Mouse (Mus musculus) bone marrow, adult 2 months (tissue): ENCODE data around the gene Sec22c. TPM values are rescaled to one million over a fixed set of nuclear protein-coding genes. Genes with fewer than 3 reads are reported as not detected.

Experiments used
- H3K27ac ChIP-seq: fragments of 200-500 bp; 2 replicates; pipeline ENCODE4 v1.5.1; 2012; ENCODE audit warnings: low read depth, mild to moderate bottlenecking, control low read depth, inconsistent platforms, low read length; ENCODE audit not compliant: control insufficient read depth, poor library complexity, insufficient read depth
- H3K4me1 ChIP-seq: fragments of 200-500 bp; 2 replicates; pipeline ENCODE4 v1.6.1; 2011; ENCODE audit warnings: low read length; ENCODE audit not compliant: control insufficient read depth, insufficient read depth
- H3K4me3 ChIP-seq: fragments of 200-500 bp; replicated peaks from 2 replicates; pipeline ENCODE3; 2011; ENCODE audit warnings: mild to moderate bottlenecking, low read depth, low read length, control low read depth; ENCODE audit not compliant: control insufficient read depth
- CTCF ChIP-seq: fragments of 200-500 bp; IDR thresholded peaks from 2 replicates; pipeline ENCODE4 v1.5.1; 2011; ENCODE audit warnings: low read length, control low read depth; ENCODE audit not compliant: control insufficient read depth, insufficient read depth
- POLR2A ChIP-seq: fragments of 200-500 bp; IDR thresholded peaks from 2 replicates; pipeline ENCODE4 v1.6.1; 2011; ENCODE audit warnings: low read depth, mild to moderate bottlenecking, control low read depth, low read length, borderline replicate concordance; ENCODE audit not compliant: control insufficient read depth
- WGBS: fragments of 180-500 bp; shearing (Covaris S2); methylation state at CpG from one replicate; pipeline ENCODE4 v1.1.7; 2018; 5-methylcytosine and 5-hydroxymethylcytosine counted together
- polyA plus RNA-seq: library from polyadenylated mRNA; stranded (reverse); fragments of >200 nt; gene quantifications from 2 replicates; pipeline ENCODE4 v1.2.4, GENCODE M21; 2011; ENCODE audit warnings: low replicate concordance; ENCODE audit not compliant: missing spikeins, insufficient read depth, insufficient read length

The Sec22c gene
- polyA plus RNA-seq, 1 experiment, result 8.3 TPM

DNA sequence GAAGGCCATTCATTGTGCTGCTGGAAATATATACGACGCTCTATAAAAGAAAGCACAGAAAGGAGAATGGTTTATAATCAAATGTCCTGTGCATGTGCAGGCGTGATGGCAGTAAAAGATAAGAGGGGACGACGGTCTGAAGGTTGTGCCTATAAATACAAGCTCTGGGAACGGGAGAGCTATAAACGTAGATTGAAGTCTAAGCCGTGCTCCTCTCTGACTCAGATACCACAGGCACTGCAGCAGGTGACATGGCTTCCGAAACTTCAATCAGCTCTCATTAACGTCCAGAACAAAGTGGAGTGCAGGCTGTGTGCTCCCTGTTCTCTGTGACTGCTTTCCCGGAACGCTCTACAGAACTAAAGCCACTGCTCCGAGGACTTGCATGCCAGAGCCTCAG lies 48.1 kb downstream of the Sec22c start:
- 65% methylated on average over 13 of the region's 13 CpGs for WGBS
- Histone ChIP-seq H3K27ac (no peak overlapping the region), H3K4me3 (no peak overlapping the region), H3K4me1 (no peaks in the 10 kb centered on the region)
- no peak for TF ChIP-seq CTCF
- TF ChIP-seq POLR2A, result no peak

- Histone ChIP-seq H3K27ac (no peak overlapping the region), H3K4me3 (no peak overlapping the region), H3K4me1 (no peaks in the 10 kb centered on the region)
- 80% methylated on average over 5 of the region's 5 CpGs for WGBS
- no peak for TF ChIP-seq POLR2A
- TF ChIP-seq CTCF, result no peak
Observed at GRCm38 (mm10) chr9:121656322-121656721, 49.0 kb downstream of the Sec22c start.

DNA sequence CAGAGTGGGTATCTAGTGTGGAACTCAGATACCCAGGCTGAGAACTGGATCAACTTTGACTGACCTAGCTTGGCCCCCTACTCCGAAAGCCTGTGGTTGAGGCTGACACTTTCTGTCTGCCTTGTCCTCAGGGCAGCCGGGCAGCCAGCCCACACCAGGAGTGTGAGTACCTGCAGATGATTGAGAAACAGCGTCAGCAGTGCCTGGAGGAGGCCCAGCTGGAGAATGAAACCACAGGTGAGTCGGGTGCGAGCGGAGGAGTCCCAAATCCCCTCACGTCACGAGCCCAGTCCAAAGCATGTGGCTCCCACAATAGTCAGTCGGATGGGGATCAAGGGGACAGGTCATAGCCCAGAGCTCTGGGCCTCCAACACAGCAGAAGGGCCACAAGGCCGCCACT lies 51.6 kb downstream of the Sec22c start:
- 85% methylated on average over 10 of the region's 10 CpGs for WGBS

GRCm38 (mm10) chr9:121647026-121647425 lies 58.3 kb downstream of the Sec22c start:
- TF ChIP-seq CTCF, result no peak
- H3K27ac ChIP-seq, result no peak overlapping the region
- no peak overlapping the region for H3K4me3 ChIP-seq
- 60% methylated on average over 7 of the region's 7 CpGs for WGBS
- H3K4me1 ChIP-seq, result no peaks in the 10 kb centered on the region

More for the DNA sequence above, 51.6 kb downstream of the Sec22c start:
- no peaks in the 10 kb centered on the region for H3K4me1 ChIP-seq
- TF ChIP-seq POLR2A, result no peak
- no peak for TF ChIP-seq CTCF
- no peak overlapping the region for H3K4me3 ChIP-seq
- H3K27ac ChIP-seq, result no peak overlapping the region

- TF ChIP-seq CTCF, result no peak
- no peak for TF ChIP-seq POLR2A
- WGBS, result 71% methylated on average over 3 of the region's 3 CpGs
- no peak overlapping the region for H3K4me3 ChIP-seq
- no peak overlapping the region for H3K27ac ChIP-seq
- no peaks in the 10 kb centered on the region for H3K4me1 ChIP-seq
Observed at GRCm38 (mm10) chr9:121644855-121645254, 60.4 kb downstream of the Sec22c start.

DNA sequence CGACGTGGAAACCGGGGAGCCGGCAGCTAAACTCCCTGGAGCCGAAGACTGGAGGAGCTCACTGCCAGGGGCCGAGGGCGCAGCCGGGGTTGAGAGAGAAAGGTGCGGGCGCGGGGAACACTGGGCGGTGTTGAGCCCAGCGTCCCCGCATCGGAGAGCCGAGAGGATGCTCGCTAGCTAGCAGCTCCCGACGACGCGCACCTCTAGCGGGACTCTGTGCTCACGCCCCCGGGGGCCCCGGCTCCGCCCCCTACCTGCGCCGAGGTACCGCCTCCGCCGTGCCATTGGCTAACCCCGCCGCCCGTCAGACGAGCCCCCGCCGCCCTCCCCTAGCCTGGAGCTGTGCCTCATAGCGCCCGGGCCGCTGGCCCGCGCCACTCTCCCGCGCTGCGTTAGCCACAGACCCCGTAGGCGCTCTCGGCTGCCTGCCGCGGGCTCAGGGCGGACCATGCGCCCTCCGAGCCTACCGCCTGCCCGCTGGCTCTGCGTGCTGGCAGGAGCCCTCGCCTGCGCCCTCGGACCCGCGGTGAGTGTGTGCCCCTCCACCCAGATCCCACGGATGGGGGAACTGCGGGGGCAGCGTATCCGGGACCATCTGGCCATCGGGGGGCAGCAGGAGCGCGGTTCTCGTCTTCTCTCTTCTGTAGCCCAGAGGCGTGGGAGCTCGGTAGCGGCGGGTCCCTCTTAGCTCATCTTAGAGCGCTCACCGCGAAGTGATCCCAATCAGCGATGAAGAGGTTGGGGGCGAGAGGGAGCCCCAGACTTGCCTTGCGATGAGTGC lies 62.7 kb downstream of the Sec22c start, which contains the start of gene Vipr1:
Vipr1 (plus strand) TSS at position 316 of the 781 bp plus-strand sequence.
- Histone ChIP-seq H3K27ac (no peak within 1 kb of the TSS; the same call in 1 of the 2 replicates), H3K4me1 (no peaks in the 10 kb centered on the region), H3K4me3 (no peak within 1 kb of the TSS)
- TF ChIP-seq CTCF (no peak), POLR2A (peak; percentile 18; the same call in 1 of the 2 replicates)
- WGBS, result under 1% methylated on average over 79 of the region's 79 CpGs

- Histone ChIP-seq H3K27ac (no peak within 1 kb of the TSS; the same call in 1 of the 2 replicates), H3K4me1 (no peaks in the 10 kb centered on the region), H3K4me3 (no peak within 1 kb of the TSS)
- 1% methylated on average over 26 of the region's 26 CpGs for WGBS
- TF ChIP-seq POLR2A (no peak), CTCF (peak; percentile 52; the same call in 1 of the 2 replicates)
Observed at GRCm38 (mm10) chr9:121642001-121642400, 63.3 kb downstream of the Sec22c start, which contains the start of gene Lyzl4. Gene Lyzl4 (minus strand): TSS chr9:121642096.

DNA sequence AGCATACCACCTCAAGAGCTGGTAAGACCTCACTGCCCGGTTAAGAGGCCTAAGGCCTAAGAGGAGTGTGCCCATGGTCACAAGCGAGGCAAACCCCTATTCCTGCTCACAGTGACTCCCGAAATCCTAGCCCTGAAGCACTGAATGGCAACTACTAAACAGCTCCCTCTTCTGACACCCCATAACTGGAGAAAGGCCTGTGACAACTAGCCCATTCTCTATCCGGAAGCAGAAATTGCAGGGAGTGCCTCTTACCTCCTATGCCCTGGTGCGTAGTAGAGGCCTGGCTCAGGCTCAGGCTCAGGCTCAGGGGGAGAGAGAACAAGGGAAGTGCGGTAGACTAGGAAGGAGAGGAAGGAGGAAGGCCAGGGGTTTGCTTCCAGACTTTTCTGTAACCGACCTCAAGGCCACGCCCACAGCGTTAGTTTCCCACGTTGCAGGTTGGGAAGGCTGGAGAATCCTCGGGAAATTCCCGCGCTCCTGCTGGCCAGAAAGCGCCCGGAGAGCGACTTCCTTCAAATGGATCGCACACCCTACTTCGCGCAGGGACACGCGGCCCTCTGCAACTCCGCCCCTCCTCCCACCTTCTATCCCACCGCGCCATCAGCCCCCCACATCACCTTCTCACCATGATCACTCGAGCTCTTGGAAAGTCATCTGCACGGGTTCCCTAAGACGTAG lies 63.9 kb downstream of the Sec22c start:
- no peak overlapping the region for H3K27ac ChIP-seq
- H3K4me1 ChIP-seq, result peaks cover under 1% of the 10 kb centered on the region
- WGBS, result 14% methylated on average over 27 of the region's 27 CpGs
- no peak overlapping the region for H3K4me3 ChIP-seq
- no peak for TF ChIP-seq POLR2A
- TF ChIP-seq CTCF, result no peak

DNA sequence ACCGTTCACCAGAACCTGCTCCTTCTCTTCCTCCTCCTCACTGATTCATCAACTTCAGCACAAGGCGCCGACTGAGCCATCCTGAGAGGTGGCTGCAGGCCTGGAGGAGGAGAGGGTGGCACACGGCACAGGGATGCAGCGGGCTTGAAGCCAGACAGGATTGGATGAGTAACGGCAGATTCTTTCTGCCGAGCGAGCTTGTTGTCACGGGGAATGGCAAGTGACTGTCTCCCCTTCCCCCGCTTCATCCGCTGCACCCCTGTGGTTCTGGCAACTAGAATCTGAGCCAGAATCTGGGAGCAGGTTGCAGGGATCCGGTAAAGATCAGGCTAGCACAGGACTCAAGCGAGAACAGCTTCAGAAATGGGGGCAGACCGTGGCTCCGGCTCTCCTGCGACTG lies 65.5 kb downstream of the Sec22c start:
- TF ChIP-seq POLR2A (no peak), CTCF (no peak)

More for the DNA sequence above, 65.5 kb downstream of the Sec22c start:
- Histone ChIP-seq H3K4me1 (peaks cover 4% of the 10 kb centered on the region), H3K27ac (no peak overlapping the region), H3K4me3 (no peak overlapping the region)
- 81% methylated on average over 16 of the region's 16 CpGs for WGBS
